Mouse (Mus musculus) stomach, embryonic 15.5 days (tissue): ENCODE measurements around the gene Stra6l. TPM values are rescaled to one million over a fixed set of nuclear protein-coding genes. Genes with fewer than 3 reads are reported as not detected.
A peak's percentile ranks its signal among the peaks of the same experiment; 100 is the strongest.

Source experiments
- ATAC-seq: fragments of 200-750 bp; cut with Nextera tagmentation; 2 replicates; pipeline ENCODE4 v1.8.0; 2017; ENCODE audit warnings: low read depth, moderate number of reproducible peaks, moderate TSS enrichment; ENCODE audit not compliant: insufficient read depth, low FRiP score
- H3K27ac ChIP-seq: fragments of 300-500 bp; sonication (generic); 2 replicates; pipeline ENCODE4 v1.5.1; 2015; ENCODE audit warnings: mild to moderate bottlenecking, inconsistent platforms
- H3K27me3 ChIP-seq: fragments of 300-500 bp; sonication (generic); replicated peaks from 2 replicates; pipeline ENCODE4 v1.6.1; 2015; ENCODE audit warnings: inconsistent platforms
- H3K36me3 ChIP-seq: fragments of 300-500 bp; sonication (generic); 2 replicates; pipeline ENCODE4 v1.6.1; 2015; ENCODE audit warnings: inconsistent platforms
- H3K4me1 ChIP-seq: fragments of 300-500 bp; sonication (generic); 2 replicates; pipeline ENCODE4 v1.6.1; 2015; ENCODE audit warnings: inconsistent platforms
- H3K4me2 ChIP-seq: fragments of 300-500 bp; sonication (generic); 2 replicates; pipeline ENCODE4 v1.6.1; 2015; ENCODE audit warnings: mild to moderate bottlenecking, inconsistent platforms
- H3K4me3 ChIP-seq: fragments of 300-500 bp; sonication (generic); replicated peaks from 2 replicates; pipeline ENCODE4 v1.5.1; 2015; ENCODE audit warnings: inconsistent platforms
- H3K9ac ChIP-seq: fragments of 300-500 bp; sonication (generic); 2 replicates; pipeline ENCODE4 v1.6.1; 2015; ENCODE audit warnings: inconsistent platforms
- H3K9me3 ChIP-seq: fragments of 300-500 bp; sonication (generic); 2 replicates; pipeline ENCODE4 v1.6.1; 2016; ENCODE audit warnings: inconsistent platforms
- WGBS: fragments of 180-500 bp; shearing (Covaris S2); methylation state at CpG from one replicate; pipeline ENCODE4 v1.1.7; 2015; 5-methylcytosine and 5-hydroxymethylcytosine counted together
- polyA plus RNA-seq: library from polyadenylated mRNA; unstranded; fragments of >200 nt; fragmentation: Nextera tagmentation; extraction: Ambion mirVana; gene quantifications from 2 replicates; pipeline ENCODE4 v1.2.1, GENCODE M21; 2015

Stra6l gene
- polyA plus RNA-seq, 1 experiment from 2014 or later: 1.7 TPM

GRCm38 (mm10) chr4:45822781-45823575 lies 25.5 kb upstream of the Stra6l start:
- Histone ChIP-seq H3K4me3 (no peak overlapping the region), H3K27me3 (peaks cover 51% of the 10 kb centered on the region), H3K36me3 (no peaks in the 10 kb centered on the region), H3K4me1 (peaks cover 13% of the 10 kb centered on the region), H3K27ac (no peak overlapping the region), H3K4me2 (no peak overlapping the region), H3K9ac (no peak overlapping the region), H3K9me3 (no peaks in the 10 kb centered on the region)
- no peak for ATAC-seq
- WGBS: 38% methylated on average over 11 of the region's 11 CpGs

DNA sequence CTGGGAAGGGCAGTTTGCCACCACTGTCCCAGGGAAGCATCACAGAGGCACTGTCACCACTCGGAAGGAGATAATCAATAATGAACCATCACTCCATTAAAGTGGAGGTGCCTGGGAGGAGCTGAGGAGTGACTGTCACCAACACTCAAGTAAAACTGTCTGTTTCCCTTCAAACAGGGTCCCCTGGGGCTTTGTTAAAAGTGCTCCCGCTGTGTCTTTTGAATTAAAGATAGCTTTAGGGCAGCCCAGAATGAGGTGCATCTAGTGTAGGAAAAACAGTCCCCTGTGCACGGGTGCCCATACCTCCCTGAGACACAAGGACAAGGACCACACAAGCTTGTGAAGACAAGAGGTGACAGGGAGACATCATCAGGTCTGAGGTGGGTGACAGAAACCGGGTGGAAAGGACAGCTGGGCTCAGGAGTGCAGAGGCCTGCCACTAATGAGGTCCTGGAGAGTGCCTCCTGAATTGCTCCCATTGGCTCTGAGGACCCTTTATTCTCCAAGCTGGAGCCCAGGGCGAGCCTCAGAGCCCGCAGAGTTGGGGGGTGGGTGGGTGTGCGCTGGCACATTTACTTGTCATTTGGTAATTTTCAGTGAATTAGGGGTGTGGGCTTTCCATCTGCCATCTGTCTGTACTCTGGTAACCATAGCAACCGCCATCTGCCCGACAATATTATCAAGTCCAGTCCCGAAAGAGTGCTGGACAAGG lies 24.3 kb upstream of the Stra6l start:
- WGBS: 17% methylated on average over 10 of the region's 10 CpGs
- Histone ChIP-seq H3K9me3 (no peaks in the 10 kb centered on the region), H3K4me2 (no peak overlapping the region), H3K27me3 (peaks cover 62% of the 10 kb centered on the region), H3K36me3 (no peaks in the 10 kb centered on the region), H3K4me3 (no peak overlapping the region), H3K4me1 (peaks cover 11% of the 10 kb centered on the region), H3K9ac (no peak overlapping the region), H3K27ac (no peak overlapping the region)
- ATAC-seq: no peak

DNA sequence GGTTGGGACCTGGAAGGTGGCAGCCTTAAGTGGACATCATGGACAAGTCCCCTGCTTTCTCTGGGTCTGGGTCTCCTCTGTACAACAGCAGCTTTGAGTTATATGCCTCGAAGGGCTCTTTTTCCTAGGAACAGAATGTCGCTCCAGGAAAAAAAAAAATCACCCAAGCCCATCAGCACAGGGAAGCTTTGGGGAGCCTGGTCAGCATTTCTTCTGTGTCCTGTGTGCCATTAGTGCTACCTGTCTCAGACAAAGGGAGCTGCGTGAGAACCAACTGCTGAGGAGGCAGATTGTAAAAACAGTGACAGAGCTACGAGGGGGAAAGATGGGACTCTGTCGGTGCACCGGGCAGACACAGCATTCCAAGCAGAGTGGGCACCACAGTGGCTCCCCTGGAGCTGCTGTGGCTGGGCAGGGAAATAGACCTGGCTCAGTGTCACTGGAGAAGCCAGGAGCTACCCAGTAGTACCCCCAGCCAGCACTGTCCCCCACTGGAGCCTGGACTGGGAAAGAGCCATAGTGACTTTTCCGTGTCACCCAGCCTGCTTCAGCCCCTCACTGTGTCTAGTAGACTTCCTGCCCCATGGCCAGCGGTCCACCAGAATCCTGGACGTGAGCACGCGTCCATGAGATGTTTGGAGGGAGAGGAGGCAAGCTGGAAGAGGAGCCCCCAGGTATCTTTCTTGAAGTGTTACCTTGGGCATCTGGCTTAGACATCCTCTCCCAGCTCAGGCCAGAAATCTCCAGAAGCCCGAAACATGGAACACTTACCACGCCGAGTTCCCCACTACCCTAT lies 23.5 kb upstream of the Stra6l start:
- WGBS: 34% methylated on average over 14 of the region's 14 CpGs
- Histone ChIP-seq H3K4me3 (no peak overlapping the region), H3K36me3 (no peaks in the 10 kb centered on the region), H3K9me3 (no peaks in the 10 kb centered on the region), H3K27me3 (peaks cover 70% of the 10 kb centered on the region), H3K9ac (no peak overlapping the region), H3K4me1 (peaks cover 8% of the 10 kb centered on the region), H3K27ac (no peak overlapping the region), H3K4me2 (no peak overlapping the region)
- no peak for ATAC-seq

GRCm38 (mm10) chr4:45826275-45827040 lies 22.0 kb upstream of the Stra6l start, which contains the start of gene Igfbpl1:
Gene Igfbpl1, minus strand, starts transcription at chr4:45826923.
- 1% methylated on average over 91 of the region's 91 CpGs for WGBS

GRCm38 (mm10) chr4:45829907-45830759 lies 18.3 kb upstream of the Stra6l start:
- no peaks in the 10 kb centered on the region for H3K36me3 ChIP-seq
- no peak overlapping the region for H3K4me3 ChIP-seq
- no peak for ATAC-seq
- peaks cover 8% of the 10 kb centered on the region for H3K4me1 ChIP-seq
- H3K9ac ChIP-seq: no peak overlapping the region
- H3K27ac ChIP-seq: no peak overlapping the region
- WGBS: 61% methylated on average over 13 of the region's 13 CpGs
- H3K9me3 ChIP-seq: no peaks in the 10 kb centered on the region
- H3K27me3 ChIP-seq: peaks cover 56% of the 10 kb centered on the region
- H3K4me2 ChIP-seq: no peak overlapping the region

More at GRCm38 (mm10) chr4:45826275-45827040, 22.0 kb upstream of the Stra6l start, which contains the start of gene Igfbpl1:
- Histone ChIP-seq H3K4me2 (peak within 1 kb of the TSS; percentile 69), H3K4me1 (peaks cover 8% of the 10 kb centered on the region), H3K36me3 (no peaks in the 10 kb centered on the region), H3K9me3 (no peaks in the 10 kb centered on the region), H3K27me3 (peaks cover 77% of the 10 kb centered on the region), H3K9ac (no peak within 1 kb of the TSS), H3K27ac (no peak within 1 kb of the TSS), H3K4me3 (peak within 1 kb of the TSS; percentile 35)
- ATAC-seq: no peak; the same call in 1 of the 2 replicates

DNA sequence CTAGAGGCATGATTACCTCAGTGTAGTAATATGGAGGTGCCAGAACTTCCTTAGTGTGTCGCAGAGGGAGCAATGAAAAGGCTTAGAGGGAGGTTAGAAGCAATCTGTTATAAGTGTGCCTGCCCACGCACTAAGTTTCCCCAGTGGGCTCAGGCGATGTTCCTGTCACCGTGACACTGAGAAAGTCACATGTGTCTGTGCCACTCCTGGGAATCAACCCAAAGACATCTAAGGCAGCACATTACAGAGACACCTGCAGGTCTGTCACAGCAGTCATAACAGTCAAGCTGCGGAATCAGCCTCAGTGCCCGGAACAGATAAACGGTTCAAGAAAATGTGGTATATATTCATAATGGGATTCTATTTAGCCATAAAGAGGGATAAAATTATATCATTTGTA lies 16.5 kb upstream of the Stra6l start:
- Histone ChIP-seq H3K4me3 (no peak overlapping the region), H3K27me3 (peaks cover 38% of the 10 kb centered on the region), H3K4me1 (no peaks in the 10 kb centered on the region), H3K27ac (no peak overlapping the region), H3K4me2 (no peak overlapping the region), H3K9me3 (no peaks in the 10 kb centered on the region), H3K36me3 (no peaks in the 10 kb centered on the region), H3K9ac (no peak overlapping the region)
- WGBS: 87% methylated on average over 7 of the region's 7 CpGs
- no peak for ATAC-seq

GRCm38 (mm10) chr4:45833461-45833860 lies 15.0 kb upstream of the Stra6l start:
- H3K9ac ChIP-seq: no peak overlapping the region
- WGBS: 36% methylated on average over 5 of the region's 5 CpGs
- ATAC-seq: no peak

DNA sequence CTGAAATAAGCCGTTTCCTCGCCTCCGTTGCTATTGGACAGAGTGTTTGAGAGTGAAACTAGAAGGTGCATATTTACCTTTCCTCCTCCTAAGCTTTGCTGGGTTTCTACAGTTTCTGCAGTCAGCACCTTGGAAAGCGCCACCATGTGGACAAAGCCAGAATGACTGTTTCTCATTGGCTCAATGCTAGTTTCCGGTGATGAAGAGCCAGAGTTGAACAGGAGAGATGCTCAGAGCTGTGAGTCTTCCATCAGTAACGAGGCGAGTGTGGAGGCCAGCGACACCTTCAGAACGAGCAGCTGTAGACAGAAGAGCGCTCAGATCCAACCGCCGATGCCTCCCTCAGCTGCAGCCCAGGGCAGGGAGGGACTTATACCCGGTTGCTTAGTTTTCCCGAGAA lies 4.1 kb upstream of the Stra6l start:
- no peaks in the 10 kb centered on the region for H3K27me3 ChIP-seq
- H3K27ac ChIP-seq: no peak overlapping the region
- no peak overlapping the region for H3K4me2 ChIP-seq
- no peaks in the 10 kb centered on the region for H3K9me3 ChIP-seq
- no peaks in the 10 kb centered on the region; the same call in 1 of the 2 replicates for H3K4me1 ChIP-seq
- WGBS: 41% methylated on average over 14 of the region's 14 CpGs
- H3K9ac ChIP-seq: no peak overlapping the region
- H3K36me3 ChIP-seq: no peaks in the 10 kb centered on the region
- H3K4me3 ChIP-seq: no peak overlapping the region
- ATAC-seq: no peak

More at GRCm38 (mm10) chr4:45833461-45833860, 15.0 kb upstream of the Stra6l start:
- peaks cover 23% of the 10 kb centered on the region for H3K27me3 ChIP-seq
- no peak overlapping the region for H3K4me3 ChIP-seq
- no peaks in the 10 kb centered on the region for H3K36me3 ChIP-seq
- H3K4me1 ChIP-seq: no peaks in the 10 kb centered on the region
- no peak overlapping the region for H3K4me2 ChIP-seq
- no peak overlapping the region for H3K27ac ChIP-seq
- H3K9me3 ChIP-seq: no peaks in the 10 kb centered on the region

- H3K4me3 ChIP-seq: no peak overlapping the region
- ATAC-seq: no peak
- H3K36me3 ChIP-seq: no peaks in the 10 kb centered on the region
- no peak overlapping the region for H3K4me2 ChIP-seq
- no peaks in the 10 kb centered on the region for H3K9me3 ChIP-seq
- 81% methylated on average over 2 of the region's 2 CpGs for WGBS
- H3K27me3 ChIP-seq: no peaks in the 10 kb centered on the region; the same call in 1 of the 2 replicates
- H3K4me1 ChIP-seq: no peaks in the 10 kb centered on the region; the same call in 1 of the 2 replicates
- H3K27ac ChIP-seq: no peak overlapping the region
- no peak overlapping the region for H3K9ac ChIP-seq
These were observed 2.2 kb upstream of the Stra6l start for GRCm38 (mm10) chr4:45846263-45846662.

- no peaks in the 10 kb centered on the region; the same call in 1 of the 2 replicates for H3K4me1 ChIP-seq
- H3K36me3 ChIP-seq: no peaks in the 10 kb centered on the region
- H3K27ac ChIP-seq: no peak overlapping the region
- no peak overlapping the region for H3K4me2 ChIP-seq
- H3K27me3 ChIP-seq: no peaks in the 10 kb centered on the region; the same call in 1 of the 2 replicates
- WGBS: 35% methylated on average over 10 of the region's 10 CpGs
- no peak overlapping the region for H3K4me3 ChIP-seq
- no peak for ATAC-seq
- no peak overlapping the region for H3K9ac ChIP-seq
- H3K9me3 ChIP-seq: no peaks in the 10 kb centered on the region
These were observed 327 bp downstream of the Stra6l start for GRCm38 (mm10) chr4:45848825-45849156.
